Mouse (Mus musculus) limb, embryonic 10.5 days (tissue): ENCODE measurements around the gene 4930404N11Rik. TPM values are rescaled to one million over a fixed set of nuclear protein-coding genes. Genes with fewer than 3 reads are reported as not detected.
A peak's percentile ranks its signal among the peaks of the same experiment; 100 is the strongest.

ENCODE experiments used
- DNase-seq: peaks from one replicate; pipeline ENCODE4 v3.0.0-alpha.2; 2017; ENCODE audit warnings: low spot score
- H3K27ac ChIP-seq: fragments of 300-500 bp; sonication (generic); 2 replicates; pipeline ENCODE4 v1.5.1; 2016; ENCODE audit warnings: mild to moderate bottlenecking
- H3K27me3 ChIP-seq: fragments of 300-500 bp; sonication (generic); 2 replicates; pipeline ENCODE4 v1.6.1; 2016; ENCODE audit warnings: low read depth, mild to moderate bottlenecking; ENCODE audit not compliant: poor library complexity, severe bottlenecking
- H3K36me3 ChIP-seq: fragments of 300-500 bp; sonication (generic); 2 replicates; pipeline ENCODE4 v1.6.1; 2016; ENCODE audit warnings: mild to moderate bottlenecking, moderate library complexity
- H3K4me1 ChIP-seq: fragments of 300-500 bp; sonication (generic); 2 replicates; pipeline ENCODE4 v1.6.1; 2016
- H3K4me3 ChIP-seq: fragments of 300-500 bp; sonication (generic); 2 replicates; pipeline ENCODE4 v1.5.1; 2016; ENCODE audit warnings: mild to moderate bottlenecking, moderate library complexity
- H3K9me3 ChIP-seq: fragments of 300-500 bp; sonication (generic); replicated peaks from 2 replicates; pipeline ENCODE4 v1.6.1; 2016; ENCODE audit warnings: mild to moderate bottlenecking
- WGBS: fragments of 180-500 bp; shearing (Covaris S2); methylation state at CpG from one replicate; pipeline ENCODE4 v1.1.7; 2016; 5-methylcytosine and 5-hydroxymethylcytosine counted together
- polyA plus RNA-seq: library from polyadenylated mRNA; unstranded; fragments of >200 nt; fragmentation: Nextera tagmentation; extraction: Ambion mirVana; gene quantifications from 2 replicates; pipeline ENCODE4 v1.2.1, GENCODE M21; 2016

Gene 4930404N11Rik
- polyA plus RNA-seq, 1 experiment from 2014 or later, result 0.24 TPM

- DNase-seq, result no peak
- Histone ChIP-seq H3K36me3 (peaks cover 15% of the 10 kb centered on the region), H3K4me3 (peak overlapping the region; percentile 40; the same call in 1 of the 2 replicates), H3K9me3 (no peaks in the 10 kb centered on the region), H3K4me1 (peaks cover 55% of the 10 kb centered on the region), H3K27ac (peak overlapping the region; percentile 92), H3K27me3 (peaks cover 62% of the 10 kb centered on the region)
- WGBS, result 50% methylated on average over 5 of the region's 5 CpGs
These were observed 33.7 kb upstream of the 4930404N11Rik start for GRCm38 (mm10) chr10:81399296-81399695.

DNA sequence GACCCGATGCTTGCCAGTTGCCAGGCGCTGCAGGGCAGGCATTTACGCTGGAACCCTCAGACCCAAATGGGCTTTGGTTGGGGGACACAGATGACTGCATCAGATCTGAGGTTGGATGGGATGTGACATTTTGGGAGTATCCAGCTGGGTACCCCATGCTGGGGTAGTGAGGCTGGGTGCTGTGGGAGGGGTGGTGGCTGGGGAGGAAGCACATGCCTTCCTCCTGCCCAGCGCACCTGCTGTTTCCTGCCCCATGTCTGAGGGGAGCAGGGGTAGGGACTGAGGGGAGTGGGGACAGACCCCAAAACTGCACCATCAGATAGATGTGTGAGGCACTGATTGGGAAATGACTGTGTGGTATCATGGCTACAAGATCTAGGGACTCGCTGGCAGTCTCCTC is 31.1 kb upstream of the 4930404N11Rik start:
- no peak overlapping the region for H3K4me3 ChIP-seq
- H3K27ac ChIP-seq, result peak overlapping the region; percentile 11; the same call in 1 of the 2 replicates
- no peak for DNase-seq
- peaks cover 49% of the 10 kb centered on the region for H3K4me1 ChIP-seq
- WGBS, result 65% methylated on average over 5 of the region's 5 CpGs
- peaks cover 15% of the 10 kb centered on the region for H3K36me3 ChIP-seq
- H3K27me3 ChIP-seq, result peaks cover 40% of the 10 kb centered on the region
- H3K9me3 ChIP-seq, result no peaks in the 10 kb centered on the region

- H3K27ac ChIP-seq, result no peak overlapping the region
- H3K4me1 ChIP-seq, result peaks cover 40% of the 10 kb centered on the region
- H3K9me3 ChIP-seq, result no peaks in the 10 kb centered on the region
- 91% methylated on average over 4 of the region's 4 CpGs for WGBS
- no peak overlapping the region for H3K4me3 ChIP-seq
- DNase-seq, result no peak
- H3K36me3 ChIP-seq, result peaks cover 21% of the 10 kb centered on the region
- H3K27me3 ChIP-seq, result peaks cover 38% of the 10 kb centered on the region
These were observed 30.2 kb upstream of the 4930404N11Rik start for GRCm38 (mm10) chr10:81395865-81396264.

DNA sequence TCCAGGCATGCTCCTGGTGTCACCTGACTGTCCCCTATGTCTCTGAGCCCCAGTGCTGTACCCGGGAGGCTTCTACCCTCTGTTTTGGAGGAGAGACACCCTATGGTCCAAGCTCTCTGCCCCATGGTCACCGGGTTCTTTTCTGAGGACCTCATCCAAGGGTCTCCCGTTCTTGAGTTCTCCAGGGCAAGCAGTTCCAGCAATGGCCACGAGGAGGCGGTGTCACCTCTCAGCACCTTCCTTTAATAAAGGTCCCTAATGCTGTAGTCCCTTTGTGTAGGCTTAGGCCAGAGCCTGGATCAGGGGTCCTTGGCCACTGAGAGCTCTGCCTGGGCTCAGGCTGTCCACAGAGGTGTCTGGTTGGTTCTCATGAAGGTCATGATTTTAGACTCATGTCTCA is 29.5 kb upstream of the 4930404N11Rik start:
- WGBS, result 16% methylated on average over 5 of the region's 5 CpGs
- peaks cover 30% of the 10 kb centered on the region for H3K27me3 ChIP-seq
- H3K4me1 ChIP-seq, result peaks cover 33% of the 10 kb centered on the region
- H3K4me3 ChIP-seq, result no peak overlapping the region
- H3K36me3 ChIP-seq, result peaks cover 23% of the 10 kb centered on the region
- H3K27ac ChIP-seq, result no peak overlapping the region
- H3K9me3 ChIP-seq, result no peaks in the 10 kb centered on the region
- DNase-seq, result peak; percentile 89

- H3K27ac ChIP-seq, result peak overlapping the region; percentile 73
- H3K36me3 ChIP-seq, result peaks cover 28% of the 10 kb centered on the region
- peaks cover 19% of the 10 kb centered on the region for H3K27me3 ChIP-seq
- H3K4me3 ChIP-seq, result peak overlapping the region; percentile 43
- peaks cover 29% of the 10 kb centered on the region for H3K4me1 ChIP-seq
- no peak for DNase-seq
- H3K9me3 ChIP-seq, result no peaks in the 10 kb centered on the region
- 6% methylated on average over 19 of the region's 19 CpGs for WGBS
These were observed 27.9 kb upstream of the 4930404N11Rik start for GRCm38 (mm10) chr10:81393456-81394063.

DNA sequence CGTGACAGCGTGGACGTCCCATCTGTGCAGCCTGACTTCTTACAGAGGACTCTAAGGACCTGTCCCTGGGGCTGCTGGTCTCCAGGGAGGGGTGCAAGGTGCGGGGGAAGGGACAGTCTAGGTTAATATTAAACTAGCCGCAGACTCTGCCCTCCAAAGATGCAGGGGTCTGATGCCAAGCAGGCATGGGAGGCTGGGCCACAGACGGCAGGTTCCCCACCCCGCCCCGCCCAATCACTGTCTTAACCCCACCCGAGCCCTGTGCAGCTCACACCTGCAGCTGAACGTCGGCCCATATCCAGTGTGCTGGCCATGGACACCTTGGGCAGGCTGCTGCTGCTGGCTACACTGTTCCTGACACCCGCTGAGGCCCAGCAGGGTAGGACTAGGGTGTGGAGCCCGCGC is 27.2 kb upstream of the 4930404N11Rik start, which contains the start of gene Smim24:
Gene Smim24, plus strand, starts transcription at position 271 of the 405 bp plus-strand sequence.
- peak within 1 kb of the TSS; percentile 73 for H3K27ac ChIP-seq
- H3K36me3 ChIP-seq, result peaks cover 35% of the 10 kb centered on the region
- H3K4me3 ChIP-seq, result peak within 1 kb of the TSS; percentile 43
- no peak for DNase-seq
- no peaks in the 10 kb centered on the region for H3K9me3 ChIP-seq
- peaks cover 16% of the 10 kb centered on the region for H3K27me3 ChIP-seq
- WGBS, result 64% methylated on average over 14 of the region's 14 CpGs
- peaks cover 26% of the 10 kb centered on the region for H3K4me1 ChIP-seq

DNA sequence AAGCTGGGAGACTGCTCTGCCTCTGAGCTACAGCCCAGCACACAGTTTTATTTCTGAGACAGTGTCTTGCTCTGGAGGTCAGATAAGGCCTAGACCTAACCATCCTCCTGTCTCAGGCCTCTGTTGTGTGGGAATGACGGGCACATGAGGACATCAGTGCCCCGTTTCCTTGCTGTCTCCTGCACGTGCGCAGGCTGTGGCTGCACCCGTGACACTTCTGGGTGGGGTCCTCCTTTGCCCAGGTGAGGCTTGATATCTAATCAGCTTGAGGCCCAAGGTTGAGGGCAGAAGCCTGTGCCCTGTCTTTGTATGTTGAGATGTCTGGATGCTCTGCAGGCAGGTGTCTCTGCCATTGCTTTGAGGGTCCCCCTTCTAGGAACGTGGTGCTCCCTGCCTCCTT is 26.7 kb upstream of the 4930404N11Rik start:
- no peak for DNase-seq
- 86% methylated on average over 6 of the region's 6 CpGs for WGBS
- Histone ChIP-seq H3K36me3 (peaks cover 40% of the 10 kb centered on the region), H3K4me3 (no peak overlapping the region), H3K4me1 (peaks cover 26% of the 10 kb centered on the region), H3K9me3 (no peaks in the 10 kb centered on the region), H3K27me3 (peaks cover 11% of the 10 kb centered on the region), H3K27ac (no peak overlapping the region)

DNA sequence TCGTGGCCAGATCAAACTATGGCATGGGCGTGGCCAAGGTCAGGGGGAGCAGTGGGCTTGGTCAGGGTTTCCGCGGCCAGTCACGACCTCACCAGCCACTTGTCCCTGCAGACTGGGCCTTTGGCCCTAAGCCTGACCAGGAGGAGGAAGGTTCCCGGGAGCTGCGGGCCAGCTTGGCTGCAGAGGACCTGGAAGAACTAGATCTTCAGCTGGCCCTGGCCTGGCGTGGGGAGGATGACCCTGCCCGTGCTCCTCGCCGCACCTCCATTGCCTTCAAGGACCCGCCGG is 25.0 kb upstream of the 4930404N11Rik start:
- Histone ChIP-seq H3K27me3 (no peaks in the 10 kb centered on the region), H3K4me1 (peaks cover 29% of the 10 kb centered on the region), H3K4me3 (no peak overlapping the region), H3K36me3 (peaks cover 57% of the 10 kb centered on the region), H3K27ac (no peak overlapping the region), H3K9me3 (no peaks in the 10 kb centered on the region)
- WGBS, result 91% methylated on average over 13 of the region's 13 CpGs
- no peak for DNase-seq

DNA sequence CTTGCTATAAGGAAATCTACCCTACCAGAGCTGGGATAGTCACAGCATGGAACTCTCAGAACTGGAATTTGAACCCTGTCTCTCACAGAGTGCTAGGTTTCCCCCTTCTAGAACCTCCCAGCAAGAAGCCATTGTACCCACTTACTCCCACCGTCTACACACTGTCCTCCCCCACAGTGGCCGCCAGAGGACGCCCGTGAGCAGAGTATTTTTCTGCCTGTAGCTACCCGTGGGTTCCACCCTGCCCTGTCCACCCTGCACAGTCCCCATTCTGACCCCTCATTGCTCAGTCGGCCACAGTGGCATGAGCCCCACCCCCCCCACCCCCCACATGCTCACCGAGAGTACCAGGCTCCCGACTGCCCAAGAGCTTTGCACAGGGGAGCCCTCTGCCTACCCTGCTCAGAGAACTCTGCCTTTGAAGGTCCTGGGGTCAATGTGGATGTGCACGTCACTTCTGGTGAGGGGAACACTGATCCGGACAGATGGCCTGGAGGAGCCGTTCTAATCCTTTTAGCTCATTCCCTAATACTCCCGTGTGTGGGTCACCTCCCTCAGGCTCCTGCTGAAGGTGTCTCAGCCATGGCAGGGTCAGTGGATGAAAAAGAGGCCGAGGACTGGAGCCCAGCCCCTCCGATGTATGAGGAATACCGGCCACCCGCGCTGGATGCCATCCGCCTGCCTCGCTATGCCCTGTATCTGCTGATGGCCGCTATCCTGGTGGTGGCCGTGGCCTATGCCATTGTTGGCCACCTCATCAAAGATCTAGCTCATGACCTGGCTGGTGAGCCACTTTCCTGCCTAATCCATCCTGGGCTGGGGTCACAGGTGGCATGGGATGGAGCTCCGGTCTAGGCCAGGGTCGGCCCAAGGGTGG is 24.4 kb upstream of the 4930404N11Rik start:
- H3K36me3 ChIP-seq, result peaks cover 57% of the 10 kb centered on the region
- H3K27ac ChIP-seq, result 0 out of 2 replicates have a peak overlapping the region, but pooled peaks have one; percentile 6
- no peak overlapping the region for H3K4me3 ChIP-seq
- peak; percentile 85 for DNase-seq
- no peaks in the 10 kb centered on the region for H3K27me3 ChIP-seq
- 64% methylated on average over 23 of the region's 23 CpGs for WGBS
- peaks cover 35% of the 10 kb centered on the region for H3K4me1 ChIP-seq
- no peaks in the 10 kb centered on the region for H3K9me3 ChIP-seq

GRCm38 (mm10) chr10:81389373-81389772 is 23.8 kb upstream of the 4930404N11Rik start:
- Histone ChIP-seq H3K27ac (no peak overlapping the region), H3K4me3 (no peak overlapping the region), H3K36me3 (peaks cover 57% of the 10 kb centered on the region), H3K4me1 (peaks cover 39% of the 10 kb centered on the region), H3K9me3 (no peaks in the 10 kb centered on the region), H3K27me3 (no peaks in the 10 kb centered on the region)
- WGBS, result 67% methylated on average over 3 of the region's 3 CpGs
- no peak for DNase-seq

GRCm38 (mm10) chr10:81388505-81389055 is 23.0 kb upstream of the 4930404N11Rik start, which contains the start of gene Gm48552:
TSS of gene Gm48552 (plus strand) at chr10:81389005.
- 91% methylated on average over 5 of the region's 5 CpGs for WGBS
- DNase-seq, result no peak
- no peak within 1 kb of the TSS for H3K27ac ChIP-seq
- peaks cover 33% of the 10 kb centered on the region for H3K4me1 ChIP-seq
- peaks cover 57% of the 10 kb centered on the region for H3K36me3 ChIP-seq
- H3K27me3 ChIP-seq, result no peaks in the 10 kb centered on the region
- no peaks in the 10 kb centered on the region for H3K9me3 ChIP-seq
- H3K4me3 ChIP-seq, result 0 out of 2 replicates have a peak within 1 kb of the TSS, but pooled peaks have one; percentile 3

DNA sequence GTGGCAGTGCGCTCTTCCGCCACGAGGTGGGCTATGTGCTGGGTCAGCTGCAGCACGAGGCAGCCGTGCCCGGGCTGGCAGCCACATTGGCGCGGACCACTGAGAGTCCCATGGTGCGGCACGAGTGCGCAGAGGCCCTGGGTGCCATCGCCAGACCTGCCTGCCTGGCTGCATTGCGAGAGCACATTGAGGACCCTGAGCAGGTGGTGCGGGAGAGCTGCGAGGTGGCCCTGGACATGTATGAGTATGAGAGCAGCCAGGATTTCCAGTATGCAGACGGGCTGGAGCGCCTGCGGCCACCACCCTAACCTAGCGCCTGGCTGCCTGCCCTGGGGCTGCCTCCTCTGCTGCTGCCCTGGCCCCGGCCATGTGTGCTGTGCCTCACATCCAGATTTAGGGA is 22.1 kb upstream of the 4930404N11Rik start:
- Histone ChIP-seq H3K4me1 (peaks cover 24% of the 10 kb centered on the region), H3K4me3 (0 out of 2 replicates have a peak overlapping the region, but pooled peaks have one; percentile 3), H3K36me3 (peaks cover 57% of the 10 kb centered on the region), H3K9me3 (no peaks in the 10 kb centered on the region), H3K27ac (no peak overlapping the region), H3K27me3 (no peaks in the 10 kb centered on the region)
- no peak for DNase-seq
- WGBS, result 95% methylated on average over 20 of the region's 20 CpGs
